Mouse (Mus musculus): ENCODE measurements around the gene Tnks2. TPM values are rescaled to one million over a fixed set of nuclear protein-coding genes. Genes with fewer than 3 reads are reported as not detected.
"Not testable (repeated sequence)": the region's sequence is repeated elsewhere in the genome, so short reads cannot be mapped to it uniquely, and the experiment has no call there.

The Tnks2 gene
- total and polyA plus RNA-seq, 3 experiments: 25.3 to 143 (median 136) TPM

GRCm38 (mm10) chr19:36820469-36820868 lies 13.6 kb upstream of the Tnks2 start:
- Histone ChIP-seq H3K36me3 (replicated peaks) (no peaks in the 10 kb centered on the region), H3K9me3 (replicated peaks) (no peaks in the 10 kb centered on the region), H3K4me3 (ENCODE audit: low read depth, low read length) (no peak overlapping the region), H3K4me1 (ENCODE audit: insufficient read depth, low read depth, low read length) (peaks cover 15% of the 10 kb centered on the region), H3K27me3 (ENCODE audit: insufficient read depth, low read length) (peaks cover 2% of the 10 kb centered on the region; the same call in 1 of the 2 replicates)
- no peak for DNase-seq (ENCODE audit: low spot score)
- no peak for ATAC-seq (ENCODE audit: extremely low read depth, insufficient number of reproducible peaks, low FRiP score, poor library complexity, severe bottlenecking)
- TF ChIP-seq POLR2AphosphoS5 (IDR thresholded peaks at IDR 0.05; ENCODE audit: insufficient replicate concordance, low read depth, low read length): no peak

GRCm38 (mm10) chr19:36821301-36821700 lies 12.7 kb upstream of the Tnks2 start:
- H3K4me1 ChIP-seq (ENCODE audit: insufficient read depth, low read depth, low read length); DNase-seq (ENCODE audit: low spot score); H3K36me3 ChIP-seq (replicated peaks); H3K27me3 ChIP-seq (ENCODE audit: insufficient read depth, low read length); H3K9me3 ChIP-seq (replicated peaks); H3K4me3 ChIP-seq (ENCODE audit: low read depth, low read length); ATAC-seq (ENCODE audit: extremely low read depth, insufficient number of reproducible peaks, low FRiP score, poor library complexity, severe bottlenecking): not testable (repeated sequence)

- TF ChIP-seq CTCF (IDR thresholded peaks at IDR 0.05; ENCODE audit: low read depth, low read length) (no peak), GATA1 (IDR thresholded peaks at IDR 0.05; ENCODE audit: borderline replicate concordance, low read length) (no peak), TAL1 (conservative IDR thresholded peaks at IDR 0.05; ENCODE audit: low read depth, low read length) (no peak), POLR2AphosphoS5 (IDR thresholded peaks at IDR 0.05; ENCODE audit: insufficient replicate concordance, low read depth, low read length) (no peak), GATA2 (IDR thresholded peaks at IDR 0.05; ENCODE audit: borderline replicate concordance, low read depth, low read length) (no peak)
- no peak overlapping the region for H3K4me3 ChIP-seq (ENCODE audit: low read depth, low read length)
- DNase-seq (ENCODE audit: low spot score): no peak
- H3K4me1 ChIP-seq (ENCODE audit: insufficient read depth, low read depth, low read length): peaks cover 6% of the 10 kb centered on the region; the same call in 1 of the 2 replicates
- no peak for ATAC-seq (ENCODE audit: extremely low read depth, insufficient number of reproducible peaks, low FRiP score, poor library complexity, severe bottlenecking)
- no peaks in the 10 kb centered on the region for H3K36me3 ChIP-seq (replicated peaks)
- no peaks in the 10 kb centered on the region for H3K9me3 ChIP-seq (replicated peaks)
- H3K27me3 ChIP-seq (ENCODE audit: insufficient read depth, low read length): peaks cover 8% of the 10 kb centered on the region
These were observed 11.3 kb upstream of the Tnks2 start for GRCm38 (mm10) chr19:36822701-36823100.

GRCm38 (mm10) chr19:36827650-36828049 lies 6.4 kb upstream of the Tnks2 start:
- DNase-seq (ENCODE audit: low spot score) (no peak), ATAC-seq (ENCODE audit: extremely low read depth, insufficient number of reproducible peaks, low FRiP score, poor library complexity, severe bottlenecking) (no peak)
- H3K9me3 ChIP-seq (replicated peaks): no peaks in the 10 kb centered on the region
- H3K27me3 ChIP-seq (ENCODE audit: insufficient read depth, low read length): peaks cover 26% of the 10 kb centered on the region
- no peaks in the 10 kb centered on the region for H3K36me3 ChIP-seq (replicated peaks)
- no peaks in the 10 kb centered on the region; the same call in 1 of the 2 replicates for H3K4me1 ChIP-seq (ENCODE audit: insufficient read depth, low read depth, low read length)
- H3K4me3 ChIP-seq (ENCODE audit: low read depth, low read length): no peak overlapping the region
- TF ChIP-seq POLR2AphosphoS5 (IDR thresholded peaks at IDR 0.05; ENCODE audit: insufficient replicate concordance, low read depth, low read length) (no peak), CTCF (IDR thresholded peaks at IDR 0.05; ENCODE audit: low read depth, low read length) (no peak), TAL1 (conservative IDR thresholded peaks at IDR 0.05; ENCODE audit: low read depth, low read length) (no peak), GATA1 (IDR thresholded peaks at IDR 0.05; ENCODE audit: borderline replicate concordance, low read length) (no peak), GATA2 (IDR thresholded peaks at IDR 0.05; ENCODE audit: borderline replicate concordance, low read depth, low read length) (no peak)

GRCm38 (mm10) chr19:36828322-36828721 lies 5.7 kb upstream of the Tnks2 start:
- Histone ChIP-seq H3K4me1 (ENCODE audit: insufficient read depth, low read depth, low read length) (peaks cover 7% of the 10 kb centered on the region), H3K27me3 (ENCODE audit: insufficient read depth, low read length) (peaks cover 25% of the 10 kb centered on the region), H3K4me3 (ENCODE audit: low read depth, low read length) (no peak overlapping the region), H3K36me3 (replicated peaks) (no peaks in the 10 kb centered on the region), H3K9me3 (replicated peaks) (no peaks in the 10 kb centered on the region)
- TF ChIP-seq POLR2AphosphoS5 (IDR thresholded peaks at IDR 0.05; ENCODE audit: insufficient replicate concordance, low read depth, low read length) (no peak), TAL1 (conservative IDR thresholded peaks at IDR 0.05; ENCODE audit: low read depth, low read length) (no peak), CTCF (IDR thresholded peaks at IDR 0.05; ENCODE audit: low read depth, low read length) (no peak), GATA2 (IDR thresholded peaks at IDR 0.05; ENCODE audit: borderline replicate concordance, low read depth, low read length) (no peak), GATA1 (IDR thresholded peaks at IDR 0.05; ENCODE audit: borderline replicate concordance, low read length) (no peak)
- no peak for DNase-seq (ENCODE audit: low spot score)
- ATAC-seq (ENCODE audit: extremely low read depth, insufficient number of reproducible peaks, low FRiP score, poor library complexity, severe bottlenecking): no peak

- TF ChIP-seq TAL1 (conservative IDR thresholded peaks at IDR 0.05; ENCODE audit: low read depth, low read length): no peak
- no peak for TF ChIP-seq GATA2 (IDR thresholded peaks at IDR 0.05; ENCODE audit: borderline replicate concordance, low read depth, low read length)
- no peak for TF ChIP-seq POLR2AphosphoS5 (IDR thresholded peaks at IDR 0.05; ENCODE audit: insufficient replicate concordance, low read depth, low read length)
- TF ChIP-seq GATA1 (IDR thresholded peaks at IDR 0.05; ENCODE audit: borderline replicate concordance, low read length): no peak
- no peak for TF ChIP-seq CTCF (IDR thresholded peaks at IDR 0.05; ENCODE audit: low read depth, low read length)
- Histone ChIP-seq H3K36me3 (replicated peaks) (peaks cover 5% of the 10 kb centered on the region), H3K4me3 (ENCODE audit: low read depth, low read length) (peak overlapping the region; percentile 99), H3K27me3 (ENCODE audit: insufficient read depth, low read length) (peaks cover 13% of the 10 kb centered on the region), H3K9me3 (replicated peaks) (no peaks in the 10 kb centered on the region), H3K4me1 (ENCODE audit: insufficient read depth, low read depth, low read length) (peaks cover 21% of the 10 kb centered on the region)
- DNase-seq (ENCODE audit: low spot score) (peak; percentile 15), ATAC-seq (ENCODE audit: extremely low read depth, insufficient number of reproducible peaks, low FRiP score, poor library complexity, severe bottlenecking) (peak; percentile 34; the same call in 1 of the 2 replicates)
These were observed 863 bp upstream of the Tnks2 start for GRCm38 (mm10) chr19:36832951-36833787.

All from G1E (cell line).